Mouse (Mus musculus): Measurements from ENCODE around the gene Lzts3.

The Lzts3 gene

GRCm38 (mm10) chr2:130634739-130635411 is 7.7 kb downstream of the Lzts3 start:
- DNase-seq = peak; percentile 25 to 31

GRCm38 (mm10) chr2:130634006-130634738 is 8.4 kb downstream of the Lzts3 start:
- DNase-seq = peak in 1 of 2 experiments; percentile 11

GRCm38 (mm10) chr2:130632887-130633675 is 9.5 kb downstream of the Lzts3 start:
- DNase-seq = no peak

GRCm38 (mm10) chr2:130632416-130632815 is 10.2 kb downstream of the Lzts3 start:
- no peak for DNase-seq

- peak; percentile 73 to 79 for DNase-seq
These were observed 12.8 kb downstream of the Lzts3 start, which contains the start of the genes Fastkd5 and Ubox5 for GRCm38 (mm10) chr2:130629839-130630203. Gene Fastkd5 (minus strand): TSS chr2:130630027. Gene Ubox5 (minus strand): TSS chr2:130630038.

- DNase-seq = no peak
These were observed 13.3 kb downstream of the Lzts3 start for GRCm38 (mm10) chr2:130629080-130629838.

GRCm38 (mm10) chr2:130628424-130628823 is 14.2 kb downstream of the Lzts3 start:
- DNase-seq = no peak

- DNase-seq = no peak
These were observed 23.6 kb downstream of the Lzts3 start for GRCm38 (mm10) chr2:130618972-130619371.

GRCm38 (mm10) chr2:130613091-130613490 is 29.5 kb downstream of the Lzts3 start:
- DNase-seq = no peak

- no peak for DNase-seq
These were observed 40.4 kb downstream of the Lzts3 start for GRCm38 (mm10) chr2:130602195-130602594.

GRCm38 (mm10) chr2:130598399-130598798 is 44.2 kb downstream of the Lzts3 start:
- DNase-seq = no peak

- DNase-seq = no peak
These were observed 45.0 kb downstream of the Lzts3 start for GRCm38 (mm10) chr2:130597601-130598010.

- no peak for DNase-seq
These were observed 47.0 kb downstream of the Lzts3 start for GRCm38 (mm10) chr2:130595596-130595995.

- no peak for DNase-seq
These were observed 51.6 kb downstream of the Lzts3 start for GRCm38 (mm10) chr2:130591016-130591415.

GRCm38 (mm10) chr2:130589761-130590160 is 52.8 kb downstream of the Lzts3 start:
- no peak for DNase-seq

- no peak for DNase-seq
These were observed 53.4 kb downstream of the Lzts3 start for GRCm38 (mm10) chr2:130589157-130589556.

GRCm38 (mm10) chr2:130588373-130588772 is 54.2 kb downstream of the Lzts3 start:
- no peak for DNase-seq

- no peak for DNase-seq
These were observed 56.6 kb downstream of the Lzts3 start for GRCm38 (mm10) chr2:130586016-130586415.

- DNase-seq = no peak
These were observed 58.6 kb downstream of the Lzts3 start for GRCm38 (mm10) chr2:130583902-130584560.
